Mouse (Mus musculus) spleen, adult 12 weeks (tissue): ENCODE data around the gene Znrd1.
A peak's percentile ranks its signal among the peaks of the same experiment; 100 is the strongest.

Source experiments
- DNase-seq: peaks from one replicate; pipeline ENCODE4 v3.0.0; 2022; ENCODE audit warnings: low spot score

Gene Znrd1

GRCm38 (mm10) chr17:36970316-36970890 lies 12.0 kb upstream of the Znrd1 start:
- no peak for DNase-seq

- DNase-seq = no peak
Observed at GRCm38 (mm10) chr17:36966875-36967274, 8.5 kb upstream of the Znrd1 start.

- no peak for DNase-seq
Observed at GRCm38 (mm10) chr17:36961125-36961524, 2.8 kb upstream of the Znrd1 start.

- DNase-seq = no peak
Observed at GRCm38 (mm10) chr17:36958884-36959283, 525 bp upstream of the Znrd1 start.

- DNase-seq = no peak
Observed at GRCm38 (mm10) chr17:36953062-36953461, 5.3 kb downstream of the Znrd1 start.

GRCm38 (mm10) chr17:36952631-36953030 lies 5.7 kb downstream of the Znrd1 start:
- DNase-seq = no peak

GRCm38 (mm10) chr17:36950981-36951947 lies 7.1 kb downstream of the Znrd1 start, which contains the start of gene Ppp1r11:
Ppp1r11 (minus strand) TSS chr17:36951741.
- DNase-seq = peak; percentile 86

- DNase-seq = no peak
Observed at GRCm38 (mm10) chr17:36949265-36949664, 9.1 kb downstream of the Znrd1 start.

GRCm38 (mm10) chr17:36948286-36948685 lies 10.1 kb downstream of the Znrd1 start:
- DNase-seq = no peak

- DNase-seq = no peak
Observed at GRCm38 (mm10) chr17:36947051-36947819, 11.1 kb downstream of the Znrd1 start.

- DNase-seq = no peak
Observed at GRCm38 (mm10) chr17:36944121-36944775, 14.1 kb downstream of the Znrd1 start.

GRCm38 (mm10) chr17:36943691-36944090 lies 14.7 kb downstream of the Znrd1 start:
- DNase-seq = no peak

- DNase-seq = no peak
Observed at GRCm38 (mm10) chr17:36942791-36943471, 15.4 kb downstream of the Znrd1 start, which contains the start of gene Rnf39. Rnf39 (plus strand) TSS chr17:36942918.

- DNase-seq = no peak
Observed at GRCm38 (mm10) chr17:36942391-36942790, 16.0 kb downstream of the Znrd1 start.

- DNase-seq = no peak
Observed at GRCm38 (mm10) chr17:36938056-36938455, 20.3 kb downstream of the Znrd1 start.

- no peak for DNase-seq
Observed at GRCm38 (mm10) chr17:36931806-36932205, 26.6 kb downstream of the Znrd1 start.

GRCm38 (mm10) chr17:36931130-36931529 lies 27.2 kb downstream of the Znrd1 start:
- DNase-seq = no peak

- DNase-seq = no peak
Observed at GRCm38 (mm10) chr17:36930233-36930632, 28.1 kb downstream of the Znrd1 start.

- no peak for DNase-seq
Observed at GRCm38 (mm10) chr17:36929236-36929932, 29.0 kb downstream of the Znrd1 start.

GRCm38 (mm10) chr17:36927496-36928120 lies 30.8 kb downstream of the Znrd1 start:
- DNase-seq = no peak
